Mouse (Mus musculus) bone marrow macrophage, adult 2 months (primary cell): Measurements from ENCODE around the gene Cacna1h.

Experiments
- CTCF ChIP-seq: IDR thresholded peaks from 2 replicates; pipeline ENCODE4 v1.5.1; 2012; ENCODE audit warnings: low read depth, mild to moderate bottlenecking, low read length, moderate library complexity
- POLR2A ChIP-seq: IDR thresholded peaks from 2 replicates; pipeline ENCODE4 v1.6.1; 2012; ENCODE audit warnings: mild to moderate bottlenecking, low read depth, low read length, borderline replicate concordance

GRCm38 (mm10) chr17:25411251-25411650 lies 22.3 kb downstream of the Cacna1h start:
- no peak for TF ChIP-seq CTCF
- no peak for TF ChIP-seq POLR2A
